Mouse (Mus musculus): Measurements from ENCODE around the gene 9230102O04Rik. TPM values are rescaled to one million over a fixed set of nuclear protein-coding genes. Genes with fewer than 3 reads are reported as not detected.

The 9230102O04Rik gene
- polyA plus RNA-seq, 1 experiment from 2014 or later = 7.2 TPM

- no peak for ATAC-seq (ENCODE audit: low FRiP score, low TSS enrichment)
- no peaks in the 10 kb centered on the region for H3K9me3 ChIP-seq (ENCODE audit: low read length)
- H3K4me1 ChIP-seq (ENCODE audit: insufficient read depth, low read length) = peaks cover 14% of the 10 kb centered on the region; the same call in 1 of the 2 replicates
- 25% methylated on average over 3 of the region's 3 CpGs for WGBS
- peak overlapping the region; percentile 55 for H3K4me3 ChIP-seq (ENCODE audit: low read length)
- H3K9ac ChIP-seq (replicated peaks; ENCODE audit: low read length) = peak overlapping the region; percentile 68
- peak overlapping the region; percentile 90 for H3K4me2 ChIP-seq (replicated peaks; ENCODE audit: low read depth, low read length)
- H3K27me3 ChIP-seq (ENCODE audit: insufficient read depth, low read length) = peaks cover 94% of the 10 kb centered on the region
- no peaks in the 10 kb centered on the region for H3K36me3 ChIP-seq (ENCODE audit: insufficient read depth, low read length)
- peak overlapping the region; percentile 35 for H3K27ac ChIP-seq (ENCODE audit: low read length)
These were observed 3.3 kb downstream of the 9230102O04Rik start for GRCm38 (mm10) chr2:9886031-9886430.

GRCm38 (mm10) chr2:9885217-9885770, 4.0 kb downstream of the 9230102O04Rik start:
- Histone ChIP-seq H3K4me3 (ENCODE audit: low read length) (peak overlapping the region; percentile 55), H3K9me3 (ENCODE audit: low read length) (no peaks in the 10 kb centered on the region), H3K9ac (replicated peaks; ENCODE audit: low read length) (peak overlapping the region; percentile 68), H3K27ac (ENCODE audit: low read length) (0 out of 2 replicates have a peak overlapping the region, but pooled peaks have one; percentile 0), H3K36me3 (ENCODE audit: insufficient read depth, low read length) (no peaks in the 10 kb centered on the region), H3K27me3 (ENCODE audit: insufficient read depth, low read length) (peaks cover 95% of the 10 kb centered on the region), H3K4me1 (ENCODE audit: insufficient read depth, low read length) (peaks cover 16% of the 10 kb centered on the region; the same call in 1 of the 2 replicates), H3K4me2 (replicated peaks; ENCODE audit: low read depth, low read length) (peak overlapping the region; percentile 90)
- 6% methylated on average over 14 of the region's 14 CpGs for WGBS
- no peak for ATAC-seq (ENCODE audit: low FRiP score, low TSS enrichment)

- Histone ChIP-seq H3K27ac (ENCODE audit: low read length) (peak overlapping the region; percentile 67), H3K9ac (replicated peaks; ENCODE audit: low read length) (peak overlapping the region; percentile 68), H3K27me3 (ENCODE audit: insufficient read depth, low read length) (peaks cover 94% of the 10 kb centered on the region), H3K4me3 (ENCODE audit: low read length) (peak overlapping the region; percentile 55), H3K9me3 (ENCODE audit: low read length) (no peaks in the 10 kb centered on the region), H3K4me2 (replicated peaks; ENCODE audit: low read depth, low read length) (peak overlapping the region; percentile 90), H3K36me3 (ENCODE audit: insufficient read depth, low read length) (no peaks in the 10 kb centered on the region), H3K4me1 (ENCODE audit: insufficient read depth, low read length) (peaks cover 16% of the 10 kb centered on the region; the same call in 1 of the 2 replicates)
- no peak for ATAC-seq (ENCODE audit: low FRiP score, low TSS enrichment)
- WGBS = 7% methylated on average over 15 of the region's 15 CpGs
These were observed 4.7 kb downstream of the 9230102O04Rik start for GRCm38 (mm10) chr2:9884533-9885216.

DNA sequence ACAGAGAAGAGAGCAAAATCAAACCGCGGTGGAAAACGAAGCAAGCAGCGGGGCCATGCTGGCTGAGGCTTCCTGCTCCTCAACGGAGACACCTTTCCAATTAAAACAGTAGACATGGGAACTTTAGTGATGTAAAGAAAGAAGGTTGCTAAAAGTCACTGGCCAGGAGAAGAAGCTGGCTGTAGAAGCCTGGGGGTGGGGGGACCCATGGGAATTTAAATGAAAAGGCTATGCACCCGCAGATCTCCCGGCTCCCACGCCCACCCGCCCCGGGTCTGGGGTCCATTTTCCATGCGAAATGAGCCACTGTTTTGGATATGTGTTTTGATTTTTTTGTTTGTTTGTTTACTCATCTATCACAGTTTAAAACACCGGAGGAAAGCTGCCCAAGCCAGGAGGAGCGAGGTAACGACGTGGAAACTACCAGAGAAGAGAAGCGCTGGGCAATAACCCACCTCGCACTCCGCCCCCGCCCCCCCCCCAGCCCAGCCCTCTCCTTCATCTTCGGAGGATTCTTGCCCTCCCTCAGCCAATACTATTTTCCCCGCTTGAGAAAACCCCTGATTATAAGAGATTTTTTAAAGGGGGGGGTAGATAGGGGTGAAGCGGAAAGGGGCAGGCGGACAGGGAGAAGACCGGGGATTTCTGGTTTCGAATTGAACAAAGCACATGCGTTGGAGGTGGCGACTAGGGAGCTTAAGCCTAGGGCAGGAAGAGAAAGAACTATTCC, 5.4 kb downstream of the 9230102O04Rik start:
- Histone ChIP-seq H3K4me3 (ENCODE audit: low read length) (peak overlapping the region; percentile 55), H3K36me3 (ENCODE audit: insufficient read depth, low read length) (no peaks in the 10 kb centered on the region), H3K9me3 (ENCODE audit: low read length) (no peaks in the 10 kb centered on the region), H3K9ac (replicated peaks; ENCODE audit: low read length) (peak overlapping the region; percentile 68), H3K4me2 (replicated peaks; ENCODE audit: low read depth, low read length) (peak overlapping the region; percentile 90), H3K27me3 (ENCODE audit: insufficient read depth, low read length) (peaks cover 88% of the 10 kb centered on the region), H3K27ac (ENCODE audit: low read length) (peak overlapping the region; percentile 81), H3K4me1 (ENCODE audit: insufficient read depth, low read length) (peaks cover 16% of the 10 kb centered on the region; the same call in 1 of the 2 replicates)
- no peak for ATAC-seq (ENCODE audit: low FRiP score, low TSS enrichment)
- WGBS = 1% methylated on average over 27 of the region's 27 CpGs

DNA sequence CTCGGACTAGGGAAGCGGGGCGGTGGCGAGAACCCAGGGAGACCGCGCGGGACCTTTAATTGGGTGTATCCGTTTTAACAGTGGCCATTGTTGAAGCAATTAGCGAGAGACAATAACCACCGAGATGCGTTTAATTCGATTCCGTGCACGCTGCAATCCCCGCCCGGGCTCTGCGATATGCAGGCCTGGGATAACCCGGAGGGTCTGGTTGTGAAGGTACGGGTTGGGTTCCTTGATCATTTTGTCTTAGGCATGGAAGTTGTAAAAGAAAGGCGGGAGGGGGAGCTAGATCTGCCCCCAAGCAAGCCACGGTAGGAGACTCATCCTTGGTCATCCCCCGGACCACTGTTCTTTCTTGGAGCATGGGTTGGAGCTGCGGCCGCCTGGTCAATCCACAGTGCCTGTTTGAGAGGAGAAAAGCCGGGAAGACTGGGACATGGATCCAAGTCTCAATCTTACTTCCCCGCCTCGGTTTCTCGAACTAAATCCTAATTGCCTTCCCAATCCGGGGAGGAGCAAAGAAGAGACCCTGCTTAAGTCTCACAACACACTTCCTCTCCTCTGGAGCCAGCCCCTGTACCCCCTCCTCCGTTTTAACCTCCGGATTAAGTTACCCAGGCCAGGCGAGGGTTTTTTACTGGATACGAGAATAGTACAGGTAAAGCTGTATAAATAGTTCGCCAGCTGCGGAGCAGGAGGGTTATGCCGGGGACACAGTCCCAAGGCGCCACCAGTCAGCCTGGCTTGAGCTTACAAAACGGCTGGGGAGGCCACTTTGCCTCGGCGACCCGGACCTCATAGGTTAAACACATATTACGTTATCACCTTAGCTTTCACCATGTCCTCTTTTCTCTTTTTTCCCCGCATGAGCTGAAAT, 6.2 kb downstream of the 9230102O04Rik start:
- no peak for ATAC-seq (ENCODE audit: low FRiP score, low TSS enrichment)
- H3K9ac ChIP-seq (replicated peaks; ENCODE audit: low read length) = peak overlapping the region; percentile 68
- H3K27me3 ChIP-seq (ENCODE audit: insufficient read depth, low read length) = peaks cover 82% of the 10 kb centered on the region
- H3K9me3 ChIP-seq (ENCODE audit: low read length) = no peaks in the 10 kb centered on the region
- peak overlapping the region; percentile 55 for H3K4me3 ChIP-seq (ENCODE audit: low read length)
- peaks cover 20% of the 10 kb centered on the region; the same call in 1 of the 2 replicates for H3K4me1 ChIP-seq (ENCODE audit: insufficient read depth, low read length)
- WGBS = 1% methylated on average over 43 of the region's 43 CpGs
- H3K4me2 ChIP-seq (replicated peaks; ENCODE audit: low read depth, low read length) = peak overlapping the region; percentile 90
- peak overlapping the region; percentile 81 for H3K27ac ChIP-seq (ENCODE audit: low read length)
- H3K36me3 ChIP-seq (ENCODE audit: insufficient read depth, low read length) = no peaks in the 10 kb centered on the region

- Histone ChIP-seq H3K27me3 (ENCODE audit: insufficient read depth, low read length) (peaks cover 78% of the 10 kb centered on the region), H3K27ac (ENCODE audit: low read length) (peak overlapping the region; percentile 81), H3K4me3 (ENCODE audit: low read length) (peak overlapping the region; percentile 55), H3K9me3 (ENCODE audit: low read length) (no peaks in the 10 kb centered on the region), H3K4me1 (ENCODE audit: insufficient read depth, low read length) (peaks cover 25% of the 10 kb centered on the region; the same call in 1 of the 2 replicates), H3K36me3 (ENCODE audit: insufficient read depth, low read length) (no peaks in the 10 kb centered on the region), H3K4me2 (replicated peaks; ENCODE audit: low read depth, low read length) (peak overlapping the region; percentile 90), H3K9ac (replicated peaks; ENCODE audit: low read length) (peak overlapping the region; percentile 68)
- no peak for ATAC-seq (ENCODE audit: low FRiP score, low TSS enrichment)
- WGBS = under 1% methylated on average over 39 of the region's 39 CpGs
These were observed 6.9 kb downstream of the 9230102O04Rik start for GRCm38 (mm10) chr2:9882371-9882925.

DNA sequence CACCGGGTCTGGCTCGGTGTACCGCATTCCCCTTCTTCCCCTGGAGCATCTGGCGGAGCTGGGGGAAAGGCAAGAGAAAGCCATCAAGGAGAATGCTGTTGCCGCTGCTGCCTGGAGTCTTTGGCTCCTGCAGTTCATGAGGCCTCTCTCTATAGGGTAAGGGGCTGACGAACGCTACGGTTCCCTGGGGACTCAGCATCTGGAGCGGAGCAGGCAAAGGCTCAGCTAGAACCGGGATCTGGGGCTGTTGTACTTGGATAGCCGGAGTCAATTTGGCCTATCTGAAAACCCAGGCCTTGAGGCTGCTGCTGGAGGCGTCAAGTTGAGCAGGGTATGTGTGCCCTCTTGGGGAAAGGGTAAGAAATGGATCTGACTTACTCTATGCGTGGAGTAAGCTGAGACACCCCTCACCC, 7.7 kb downstream of the 9230102O04Rik start:
- Histone ChIP-seq H3K4me1 (ENCODE audit: insufficient read depth, low read length) (peaks cover 25% of the 10 kb centered on the region; the same call in 1 of the 2 replicates), H3K4me2 (replicated peaks; ENCODE audit: low read depth, low read length) (peak overlapping the region; percentile 90), H3K27me3 (ENCODE audit: insufficient read depth, low read length) (peaks cover 76% of the 10 kb centered on the region), H3K9ac (replicated peaks; ENCODE audit: low read length) (peak overlapping the region; percentile 68), H3K4me3 (ENCODE audit: low read length) (peak overlapping the region; percentile 55), H3K9me3 (ENCODE audit: low read length) (no peaks in the 10 kb centered on the region), H3K27ac (ENCODE audit: low read length) (peak overlapping the region; percentile 81), H3K36me3 (ENCODE audit: insufficient read depth, low read length) (no peaks in the 10 kb centered on the region)
- ATAC-seq (ENCODE audit: low FRiP score, low TSS enrichment) = no peak
- 3% methylated on average over 13 of the region's 13 CpGs for WGBS

GRCm38 (mm10) chr2:9881051-9881591, 8.2 kb downstream of the 9230102O04Rik start, which contains the start of gene 4930412O13Rik:
Gene 4930412O13Rik, plus strand, starts transcription at chr2:9881252.
- peaks cover 25% of the 10 kb centered on the region; the same call in 1 of the 2 replicates for H3K4me1 ChIP-seq (ENCODE audit: insufficient read depth, low read length)
- no peak for ATAC-seq (ENCODE audit: low FRiP score, low TSS enrichment)
- peak within 1 kb of the TSS; percentile 81 for H3K27ac ChIP-seq (ENCODE audit: low read length)

More at GRCm38 (mm10) chr2:9881051-9881591, 8.2 kb downstream of the 9230102O04Rik start, which contains the start of gene 4930412O13Rik:
- H3K4me3 ChIP-seq (ENCODE audit: low read length) = peak within 1 kb of the TSS; percentile 55
- H3K9me3 ChIP-seq (ENCODE audit: low read length) = no peaks in the 10 kb centered on the region
- 0% methylated on average over 33 of the region's 35 CpGs for WGBS
- peak within 1 kb of the TSS; percentile 68 for H3K9ac ChIP-seq (replicated peaks; ENCODE audit: low read length)
- H3K27me3 ChIP-seq (ENCODE audit: insufficient read depth, low read length) = peaks cover 75% of the 10 kb centered on the region
- no peaks in the 10 kb centered on the region for H3K36me3 ChIP-seq (ENCODE audit: insufficient read depth, low read length)
- H3K4me2 ChIP-seq (replicated peaks; ENCODE audit: low read depth, low read length) = peak within 1 kb of the TSS; percentile 90
